Mouse (Mus musculus): ENCODE results near the gene Fkbp11. TPM values are rescaled to one million over a fixed set of nuclear protein-coding genes. Genes with fewer than 3 reads are reported as not detected.
A peak's percentile ranks its signal among the peaks of the same experiment; 100 is the strongest.

Gene Fkbp11
- polyA plus RNA-seq, 1 experiment from 2014 or later = 24.3 TPM

- Histone ChIP-seq H3K4me1 (ENCODE audit: control insufficient read depth, insufficient read depth, low read length) (peaks cover 16% of the 10 kb centered on the region), H3K4me3 (ENCODE audit: low read depth, low read length) (peak overlapping the region; percentile 21; the same call in 1 of the 2 replicates), H3K27ac (replicated peaks; ENCODE audit: low read depth, low read length) (no peak overlapping the region), H3K9ac (ENCODE audit: low read length) (no peak overlapping the region), H3K36me3 (ENCODE audit: control insufficient read depth, insufficient read depth, low read length) (no peaks in the 10 kb centered on the region), H3K27me3 (ENCODE audit: control insufficient read depth, insufficient read depth, low read length) (peaks cover 64% of the 10 kb centered on the region), H3K9me3 (ENCODE audit: control insufficient read depth, low read length) (no peaks in the 10 kb centered on the region), H3K4me2 (ENCODE audit: low read depth, severe bottlenecking) (peak overlapping the region; percentile 33; the same call in 1 of the 2 replicates)
- 6% methylated on average over 12 of the region's 12 CpGs for WGBS
- no peak for DNase-seq (ENCODE audit: low spot score)
- ATAC-seq (ENCODE audit: insufficient number of reproducible peaks, low FRiP score, low TSS enrichment, low read depth) = no peak
Measured at GRCm38 (mm10) chr15:98771813-98772425, 43.9 kb upstream of the Fkbp11 start.

GRCm38 (mm10) chr15:98768259-98768658, 40.3 kb upstream of the Fkbp11 start:
- no peak for DNase-seq (ENCODE audit: low spot score)
- Histone ChIP-seq H3K27ac (replicated peaks; ENCODE audit: low read depth, low read length) (no peak overlapping the region), H3K4me1 (ENCODE audit: control insufficient read depth, insufficient read depth, low read length) (peaks cover 12% of the 10 kb centered on the region), H3K9me3 (ENCODE audit: control insufficient read depth, low read length) (no peaks in the 10 kb centered on the region), H3K36me3 (ENCODE audit: control insufficient read depth, insufficient read depth, low read length) (no peaks in the 10 kb centered on the region), H3K4me3 (ENCODE audit: low read depth, low read length) (no peak overlapping the region), H3K9ac (ENCODE audit: low read length) (no peak overlapping the region), H3K4me2 (ENCODE audit: low read depth, severe bottlenecking) (no peak overlapping the region), H3K27me3 (ENCODE audit: control insufficient read depth, insufficient read depth, low read length) (peaks cover 31% of the 10 kb centered on the region)
- no peak for ATAC-seq (ENCODE audit: insufficient number of reproducible peaks, low FRiP score, low TSS enrichment, low read depth)
- 22% methylated on average over 5 of the region's 5 CpGs for WGBS

GRCm38 (mm10) chr15:98765929-98766328, 37.9 kb upstream of the Fkbp11 start:
- WGBS = 67% methylated on average over 4 of the region's 4 CpGs
- no peak overlapping the region for H3K9ac ChIP-seq (ENCODE audit: low read length)
- no peaks in the 10 kb centered on the region for H3K9me3 ChIP-seq (ENCODE audit: control insufficient read depth, low read length)
- no peak overlapping the region for H3K4me3 ChIP-seq (ENCODE audit: low read depth, low read length)
- H3K4me2 ChIP-seq (ENCODE audit: low read depth, severe bottlenecking) = no peak overlapping the region
- peaks cover 15% of the 10 kb centered on the region for H3K4me1 ChIP-seq (ENCODE audit: control insufficient read depth, insufficient read depth, low read length)
- H3K27me3 ChIP-seq (ENCODE audit: control insufficient read depth, insufficient read depth, low read length) = peaks cover 8% of the 10 kb centered on the region
- H3K27ac ChIP-seq (replicated peaks; ENCODE audit: low read depth, low read length) = no peak overlapping the region
- no peak for DNase-seq (ENCODE audit: low spot score)
- H3K36me3 ChIP-seq (ENCODE audit: control insufficient read depth, insufficient read depth, low read length) = no peaks in the 10 kb centered on the region
- ATAC-seq (ENCODE audit: insufficient number of reproducible peaks, low FRiP score, low TSS enrichment, low read depth) = no peak

GRCm38 (mm10) chr15:98762670-98763529, 34.9 kb upstream of the Fkbp11 start, which contains the start of gene Arf3:
TSS of gene Arf3 (minus strand) at chr15:98763214.
- peak within 1 kb of the TSS; percentile 81 for H3K4me2 ChIP-seq (ENCODE audit: low read depth, severe bottlenecking)
- peak within 1 kb of the TSS; percentile 73 for H3K27ac ChIP-seq (replicated peaks; ENCODE audit: low read depth, low read length)
- ATAC-seq (ENCODE audit: insufficient number of reproducible peaks, low FRiP score, low TSS enrichment, low read depth) (peak; percentile 89), DNase-seq (ENCODE audit: low spot score) (peak; percentile 98)
- H3K36me3 ChIP-seq (ENCODE audit: control insufficient read depth, insufficient read depth, low read length) = peaks cover 2% of the 10 kb centered on the region; the same call in 1 of the 2 replicates
- H3K9ac ChIP-seq (ENCODE audit: low read length) = peak within 1 kb of the TSS; percentile 83
- peak within 1 kb of the TSS; percentile 99 for H3K4me3 ChIP-seq (ENCODE audit: low read depth, low read length)
- peaks cover 15% of the 10 kb centered on the region for H3K4me1 ChIP-seq (ENCODE audit: control insufficient read depth, insufficient read depth, low read length)
- under 1% methylated on average over 75 of the region's 76 CpGs for WGBS
- no peaks in the 10 kb centered on the region for H3K9me3 ChIP-seq (ENCODE audit: control insufficient read depth, low read length)
- H3K27me3 ChIP-seq (ENCODE audit: control insufficient read depth, insufficient read depth, low read length) = peaks cover 4% of the 10 kb centered on the region; the same call in 1 of the 2 replicates

- Histone ChIP-seq H3K4me1 (ENCODE audit: control insufficient read depth, insufficient read depth, low read length) (peaks cover 15% of the 10 kb centered on the region), H3K9me3 (ENCODE audit: control insufficient read depth, low read length) (no peaks in the 10 kb centered on the region), H3K4me3 (ENCODE audit: low read depth, low read length) (peak overlapping the region; percentile 99), H3K9ac (ENCODE audit: low read length) (peak overlapping the region; percentile 83), H3K27ac (replicated peaks; ENCODE audit: low read depth, low read length) (peak overlapping the region; percentile 73), H3K36me3 (ENCODE audit: control insufficient read depth, insufficient read depth, low read length) (peaks cover 2% of the 10 kb centered on the region; the same call in 1 of the 2 replicates), H3K27me3 (ENCODE audit: control insufficient read depth, insufficient read depth, low read length) (peaks cover 4% of the 10 kb centered on the region; the same call in 1 of the 2 replicates), H3K4me2 (ENCODE audit: low read depth, severe bottlenecking) (peak overlapping the region; percentile 81)
- peak; percentile 80 for DNase-seq (ENCODE audit: low spot score)
- peak; percentile 72 for ATAC-seq (ENCODE audit: insufficient number of reproducible peaks, low FRiP score, low TSS enrichment, low read depth)
- WGBS = under 1% methylated on average over 21 of the region's 24 CpGs
Measured at GRCm38 (mm10) chr15:98762201-98762621, 34.2 kb upstream of the Fkbp11 start.

GRCm38 (mm10) chr15:98754125-98754524, 26.1 kb upstream of the Fkbp11 start:
- Histone ChIP-seq H3K27ac (replicated peaks; ENCODE audit: low read depth, low read length) (no peak overlapping the region), H3K4me1 (ENCODE audit: control insufficient read depth, insufficient read depth, low read length) (no peaks in the 10 kb centered on the region), H3K27me3 (ENCODE audit: control insufficient read depth, insufficient read depth, low read length) (no peaks in the 10 kb centered on the region), H3K4me3 (ENCODE audit: low read depth, low read length) (no peak overlapping the region), H3K4me2 (ENCODE audit: low read depth, severe bottlenecking) (no peak overlapping the region), H3K9ac (ENCODE audit: low read length) (no peak overlapping the region), H3K9me3 (ENCODE audit: control insufficient read depth, low read length) (no peaks in the 10 kb centered on the region), H3K36me3 (ENCODE audit: control insufficient read depth, insufficient read depth, low read length) (peaks cover 2% of the 10 kb centered on the region; the same call in 1 of the 2 replicates)
- DNase-seq (ENCODE audit: low spot score) (no peak), ATAC-seq (ENCODE audit: insufficient number of reproducible peaks, low FRiP score, low TSS enrichment, low read depth) (no peak)
- WGBS = 89% methylated on average over 2 of the region's 2 CpGs

GRCm38 (mm10) chr15:98753021-98753423, 25.0 kb upstream of the Fkbp11 start:
- no peaks in the 10 kb centered on the region for H3K9me3 ChIP-seq (ENCODE audit: control insufficient read depth, low read length)
- H3K4me3 ChIP-seq (ENCODE audit: low read depth, low read length) = no peak overlapping the region
- H3K9ac ChIP-seq (ENCODE audit: low read length) = no peak overlapping the region
- 81% methylated on average over 8 of the region's 8 CpGs for WGBS
- no peaks in the 10 kb centered on the region for H3K4me1 ChIP-seq (ENCODE audit: control insufficient read depth, insufficient read depth, low read length)
- no peak overlapping the region for H3K4me2 ChIP-seq (ENCODE audit: low read depth, severe bottlenecking)
- H3K27ac ChIP-seq (replicated peaks; ENCODE audit: low read depth, low read length) = no peak overlapping the region
- H3K36me3 ChIP-seq (ENCODE audit: control insufficient read depth, insufficient read depth, low read length) = no peaks in the 10 kb centered on the region
- H3K27me3 ChIP-seq (ENCODE audit: control insufficient read depth, insufficient read depth, low read length) = no peaks in the 10 kb centered on the region
- ATAC-seq (ENCODE audit: insufficient number of reproducible peaks, low FRiP score, low TSS enrichment, low read depth) = no peak
- DNase-seq (ENCODE audit: low spot score) = no peak

GRCm38 (mm10) chr15:98749093-98749492, 21.1 kb upstream of the Fkbp11 start:
- ATAC-seq (ENCODE audit: insufficient number of reproducible peaks, low FRiP score, low TSS enrichment, low read depth) (no peak), DNase-seq (ENCODE audit: low spot score) (no peak)
- no peak overlapping the region for H3K27ac ChIP-seq (replicated peaks; ENCODE audit: low read depth, low read length)
- H3K4me3 ChIP-seq (ENCODE audit: low read depth, low read length) = no peak overlapping the region
- H3K27me3 ChIP-seq (ENCODE audit: control insufficient read depth, insufficient read depth, low read length) = no peaks in the 10 kb centered on the region
- no peak overlapping the region for H3K4me2 ChIP-seq (ENCODE audit: low read depth, severe bottlenecking)
- no peaks in the 10 kb centered on the region for H3K4me1 ChIP-seq (ENCODE audit: control insufficient read depth, insufficient read depth, low read length)
- H3K9ac ChIP-seq (ENCODE audit: low read length) = no peak overlapping the region
- 96% methylated on average over 2 of the region's 2 CpGs for WGBS
- H3K36me3 ChIP-seq (ENCODE audit: control insufficient read depth, insufficient read depth, low read length) = no peaks in the 10 kb centered on the region; the same call in 1 of the 2 replicates
- H3K9me3 ChIP-seq (ENCODE audit: control insufficient read depth, low read length) = no peaks in the 10 kb centered on the region

All from limb, embryonic 11.5 days (tissue).